Mouse (Mus musculus): ENCODE measurements at regions not wholly inside any gene's neighbourhood (a gene's known extent, or its start where the extent isn't known, plus 50 kb on each side); places are given as distances from the start of the nearest gene placed in this dataset.

- DNase-seq = peak; percentile 10
Observed at GRCm38 (mm10) chr8:36363291-36363690, 597.7 kb downstream of the Gm19410 start.

GRCm38 (mm10) chr8:36364567-36365231 lies 599.1 kb downstream of the Gm19410 start:
- DNase-seq = no peak

GRCm38 (mm10) chr8:36365945-36366344 lies 600.4 kb downstream of the Gm19410 start:
- DNase-seq = no peak

GRCm38 (mm10) chr8:36376579-36377350 lies 611.2 kb downstream of the Gm19410 start:
- DNase-seq = no peak

- DNase-seq = no peak
Observed at GRCm38 (mm10) chr8:36394487-36394886, 598.9 kb upstream of the AI429214 start.

GRCm38 (mm10) chr8:36396493-36396892 lies 596.9 kb upstream of the AI429214 start:
- DNase-seq = no peak

- DNase-seq = no peak
Observed at GRCm38 (mm10) chr8:36406706-36407105, 586.7 kb upstream of the AI429214 start.

Data from adrenal gland, postnatal 25 days (tissue).